Mouse (Mus musculus): ENCODE measurements around the gene Evc.
A peak's percentile ranks its signal among the peaks of the same experiment; 100 is the strongest.

Evc gene

GRCm38 (mm10) chr5:37298370-37298769 is 38.3 kb downstream of the Evc start:
- peak; percentile 17 for DNase-seq (ENCODE audit: low read depth)

- no peak for DNase-seq (ENCODE audit: low read depth)
These were observed 40.0 kb downstream of the Evc start for GRCm38 (mm10) chr5:37296717-37297116.

DNA sequence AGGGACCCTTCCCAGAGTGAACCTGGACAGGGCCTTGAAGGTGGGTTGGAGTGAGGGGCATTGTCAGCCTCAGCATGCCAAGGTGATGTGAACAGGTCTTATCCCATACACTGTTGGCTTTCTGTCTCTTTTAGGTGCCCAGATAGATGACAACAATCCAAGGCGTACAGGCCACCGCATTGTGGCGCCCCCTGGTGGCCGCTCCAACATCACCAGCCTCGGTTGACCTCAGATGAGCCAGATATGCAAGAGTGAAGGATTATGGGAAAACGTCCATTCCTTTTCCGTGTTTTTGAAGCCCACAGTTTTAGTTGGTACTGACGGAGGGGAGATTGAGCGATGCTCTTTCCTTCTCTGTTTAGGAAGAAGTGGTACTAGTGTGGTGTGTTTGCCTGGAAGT is 45.7 kb downstream of the Evc start:
- DNase-seq (ENCODE audit: low read depth) = peak; percentile 15

GRCm38 (mm10) chr5:37289236-37289635 is 47.5 kb downstream of the Evc start:
- peak; percentile 26 for DNase-seq (ENCODE audit: low read depth)

- peak; percentile 33 for DNase-seq (ENCODE audit: low read depth)
These were observed 48.3 kb downstream of the Evc start for GRCm38 (mm10) chr5:37288374-37288773.

- DNase-seq (ENCODE audit: low read depth) = no peak
These were observed 55.7 kb downstream of the Evc start for GRCm38 (mm10) chr5:37281021-37281420.

GRCm38 (mm10) chr5:37263816-37264215 is 72.9 kb downstream of the Evc start:
- DNase-seq (ENCODE audit: low read depth) = no peak

DNA sequence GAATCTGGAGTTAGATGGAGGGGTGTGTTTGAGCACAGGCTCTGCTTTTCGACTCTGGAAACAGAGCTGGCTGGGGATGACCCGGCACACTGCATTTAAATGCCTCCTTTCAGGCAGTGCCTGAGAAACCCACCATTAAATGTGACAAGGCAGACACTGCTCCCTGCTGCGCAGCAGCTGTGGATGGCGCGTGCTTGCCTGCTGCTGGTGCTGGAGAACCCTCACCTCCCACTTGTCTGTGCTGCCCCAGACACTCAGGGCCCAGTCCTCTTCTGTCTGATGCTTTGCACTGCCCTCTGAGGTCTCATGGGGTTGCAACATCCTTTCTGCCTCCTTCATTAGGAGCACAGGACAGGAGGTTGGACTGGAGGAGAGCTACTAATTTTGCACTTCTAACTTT is 75.0 kb downstream of the Evc start:
- no peak for DNase-seq (ENCODE audit: low read depth)

DNA sequence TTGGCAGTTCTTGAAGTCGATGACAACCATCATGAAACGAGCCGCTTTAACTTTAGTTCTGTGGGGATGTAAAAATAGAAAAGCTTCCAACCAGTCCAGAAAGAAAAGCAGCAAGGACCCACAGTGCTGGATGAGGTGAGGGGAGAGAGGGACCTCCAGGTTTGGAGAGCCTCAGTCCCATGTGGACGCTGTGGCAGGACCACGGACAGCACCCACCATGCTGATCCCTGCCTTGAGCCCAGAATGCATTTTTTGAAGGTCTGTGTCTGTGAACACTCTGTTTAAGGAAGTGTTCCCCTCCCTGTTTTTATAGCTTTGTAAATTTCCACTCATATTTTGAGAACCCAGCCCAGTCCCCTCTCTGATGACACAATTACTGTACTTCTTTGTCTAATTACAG is 79.5 kb downstream of the Evc start:
- no peak for DNase-seq (ENCODE audit: low read depth)

GRCm38 (mm10) chr5:37256823-37257222 is 79.9 kb downstream of the Evc start:
- no peak for DNase-seq (ENCODE audit: low read depth)

DNA sequence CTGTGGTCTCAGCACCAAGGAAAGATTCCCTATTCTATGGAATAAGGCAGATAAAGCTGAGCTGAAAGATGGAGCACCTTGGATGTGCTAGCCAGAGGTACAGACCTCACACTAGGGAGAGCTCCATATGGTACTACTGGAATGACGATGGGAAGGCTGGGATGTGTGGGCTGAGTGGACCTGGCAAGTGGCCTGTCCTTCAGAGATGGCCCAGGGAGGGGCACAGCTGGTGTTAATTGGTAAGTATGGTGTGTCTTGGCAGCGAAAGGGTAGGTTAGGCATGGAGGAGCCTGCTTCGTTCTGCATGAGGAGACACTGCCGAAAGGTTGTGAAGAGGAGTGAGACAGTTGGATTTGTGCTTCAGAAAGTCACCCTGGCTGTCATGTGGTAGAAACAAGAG is 82.2 kb downstream of the Evc start:
- DNase-seq (ENCODE audit: low read depth) = no peak

GRCm38 (mm10) chr5:37252101-37252804 is 84.4 kb downstream of the Evc start:
- no peak for DNase-seq (ENCODE audit: low read depth)

DNA sequence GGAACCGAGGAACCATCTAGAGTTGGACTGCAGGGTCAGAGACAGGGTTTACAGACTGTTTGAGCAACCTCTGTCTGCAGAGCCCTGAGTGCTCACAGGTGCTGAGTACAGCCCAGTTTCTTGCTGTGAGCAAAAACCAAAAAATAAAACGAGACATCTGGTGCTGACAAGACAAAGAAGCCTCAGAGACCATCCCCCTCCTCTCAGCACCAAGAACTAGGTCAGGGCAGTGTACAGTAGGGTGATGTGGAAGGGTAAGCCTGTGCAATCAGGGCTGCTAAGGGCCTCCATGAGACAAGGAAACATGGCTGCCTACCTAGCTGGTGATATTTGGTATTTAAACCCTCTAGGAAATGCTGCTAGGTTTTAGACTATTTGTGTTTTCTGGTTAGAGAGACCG is 85.1 kb downstream of the Evc start:
- no peak for DNase-seq (ENCODE audit: low read depth)

DNA sequence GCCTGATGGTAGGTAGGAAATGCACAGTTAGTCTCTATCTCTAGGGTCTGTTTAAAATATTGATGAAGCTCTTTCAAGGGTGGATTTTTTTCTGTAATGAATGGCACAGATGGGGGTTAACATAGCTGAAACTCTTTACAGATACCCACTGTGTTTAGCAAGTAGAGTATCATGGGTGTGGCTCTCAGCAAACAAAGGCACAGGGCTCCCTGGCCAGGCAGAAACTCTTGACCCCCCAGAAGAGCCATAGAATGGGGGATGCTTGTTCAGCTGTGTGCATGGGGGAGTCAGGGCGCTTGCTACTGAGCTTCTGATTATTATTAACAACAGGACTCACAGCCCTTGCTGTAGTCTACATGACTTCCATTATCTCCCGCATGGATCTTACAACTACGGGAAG is 87.8 kb downstream of the Evc start:
- DNase-seq (ENCODE audit: low read depth) = no peak

GRCm38 (mm10) chr5:37247456-37247855 is 89.2 kb downstream of the Evc start:
- no peak for DNase-seq (ENCODE audit: low read depth)

DNA sequence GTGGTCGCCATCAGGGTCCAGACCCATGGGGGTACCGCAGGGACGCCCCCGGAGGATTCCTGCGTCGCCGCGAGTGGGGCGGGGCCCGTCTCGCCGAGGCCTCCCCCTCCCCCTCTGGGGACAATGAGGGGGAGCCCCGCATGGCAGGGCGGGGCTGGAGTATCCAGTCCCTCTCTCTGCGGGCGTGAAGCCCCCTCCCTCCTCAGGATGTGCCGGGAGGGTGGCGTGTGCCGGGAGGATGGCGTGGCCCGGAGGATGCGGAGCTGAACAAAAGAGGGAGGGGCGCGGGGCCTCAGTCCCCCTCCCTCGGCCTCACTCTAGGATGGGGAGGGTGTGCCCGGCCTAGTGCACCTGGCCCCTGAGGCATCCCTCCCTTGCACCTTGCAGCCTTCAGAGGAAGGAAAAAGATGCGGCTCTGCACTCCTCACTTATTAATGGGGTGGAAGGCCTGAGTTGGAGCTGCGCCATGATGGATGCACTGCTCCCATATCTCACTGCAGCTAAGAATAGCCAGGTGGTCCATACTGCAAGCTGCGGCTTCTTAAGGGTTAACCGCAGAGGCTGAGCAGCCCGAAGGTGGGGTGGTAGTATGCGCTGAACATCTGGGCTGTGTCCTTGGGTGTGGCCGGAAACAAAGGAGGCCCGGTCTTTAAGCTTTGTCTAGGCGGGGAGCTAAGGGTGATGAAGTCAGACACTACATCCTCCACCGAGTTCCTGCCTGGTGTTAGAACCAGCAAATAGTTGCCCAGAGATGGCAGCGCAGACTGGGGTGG is 90.4 kb downstream of the Evc start:
- DNase-seq (ENCODE audit: low read depth) = peak; percentile 26

DNA sequence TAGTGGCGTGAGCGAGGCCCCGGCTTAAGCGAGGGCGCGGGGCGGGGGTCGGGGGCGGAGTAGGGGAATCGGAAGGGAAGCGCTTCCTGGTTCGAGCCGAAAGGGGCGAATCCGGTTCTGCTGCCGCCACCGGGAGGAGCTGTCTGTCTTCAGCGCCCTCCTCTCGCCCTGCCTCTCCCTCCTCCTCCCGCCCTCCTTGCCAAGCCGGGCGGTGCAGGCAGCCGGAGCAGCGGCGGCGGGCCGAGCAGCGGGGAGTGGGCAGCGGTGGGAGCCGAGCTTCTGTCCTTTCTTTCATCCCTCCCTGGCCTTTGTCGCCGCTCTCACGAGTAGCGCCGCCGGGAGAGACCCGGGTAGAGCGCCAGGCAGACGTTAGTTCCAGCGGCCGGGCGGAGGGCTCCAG is 91.0 kb downstream of the Evc start:
- DNase-seq (ENCODE audit: low read depth) = peak; percentile 29

GRCm38 (mm10) chr5:37244666-37245242 is 91.9 kb downstream of the Evc start:
- no peak for DNase-seq (ENCODE audit: low read depth)

- DNase-seq (ENCODE audit: low read depth) = no peak
These were observed 92.5 kb downstream of the Evc start for GRCm38 (mm10) chr5:37244161-37244560.

- DNase-seq (ENCODE audit: low read depth) = peak; percentile 43
These were observed 93.4 kb downstream of the Evc start for GRCm38 (mm10) chr5:37243169-37243886.

DNA sequence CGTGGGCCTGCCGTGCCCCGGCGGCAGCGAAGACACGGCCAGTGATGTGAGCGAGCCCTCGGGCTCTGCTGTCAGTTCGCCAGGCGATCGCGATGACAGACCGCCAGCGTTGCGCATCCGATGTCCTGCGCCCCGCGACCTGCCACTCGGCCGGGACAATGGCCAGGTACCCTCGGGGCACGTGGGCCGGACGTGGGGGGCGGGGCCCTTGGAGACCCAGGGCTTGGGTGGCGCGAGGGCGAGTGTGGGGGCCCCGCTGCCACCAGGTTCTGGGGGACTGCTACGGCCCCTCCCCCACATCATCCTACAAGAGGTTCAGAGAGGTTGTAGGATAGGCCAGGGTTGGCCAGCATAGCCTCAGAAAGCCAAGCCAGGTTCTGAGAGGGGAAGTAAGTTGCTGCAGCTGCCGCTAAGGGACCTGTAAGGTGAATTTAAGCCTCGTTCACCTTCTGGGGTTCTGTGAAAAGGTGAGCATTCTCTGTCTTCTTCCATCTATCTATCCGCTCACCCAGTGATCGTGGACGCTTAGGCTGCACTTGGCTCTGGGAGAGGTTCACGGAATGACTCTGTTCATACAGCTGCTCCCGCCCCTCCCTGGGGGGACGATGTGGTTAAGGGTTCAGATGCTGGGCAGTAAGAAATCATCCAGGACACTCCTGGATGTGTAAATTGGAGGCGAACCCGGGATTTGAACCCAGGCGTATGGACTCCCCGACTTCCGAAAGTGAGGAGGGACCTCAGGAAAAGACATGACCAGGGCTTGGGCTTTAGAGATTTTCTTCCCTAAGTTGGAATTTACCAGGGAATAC is 94.1 kb downstream of the Evc start:
- no peak for DNase-seq (ENCODE audit: low read depth)

GRCm38 (mm10) chr5:37241651-37242151 is 95.0 kb downstream of the Evc start, which contains the start of gene Crmp1:
Gene Crmp1 (plus strand): TSS chr5:37241940.
- DNase-seq (ENCODE audit: low read depth) = no peak
